In the genomic region with DNA sequence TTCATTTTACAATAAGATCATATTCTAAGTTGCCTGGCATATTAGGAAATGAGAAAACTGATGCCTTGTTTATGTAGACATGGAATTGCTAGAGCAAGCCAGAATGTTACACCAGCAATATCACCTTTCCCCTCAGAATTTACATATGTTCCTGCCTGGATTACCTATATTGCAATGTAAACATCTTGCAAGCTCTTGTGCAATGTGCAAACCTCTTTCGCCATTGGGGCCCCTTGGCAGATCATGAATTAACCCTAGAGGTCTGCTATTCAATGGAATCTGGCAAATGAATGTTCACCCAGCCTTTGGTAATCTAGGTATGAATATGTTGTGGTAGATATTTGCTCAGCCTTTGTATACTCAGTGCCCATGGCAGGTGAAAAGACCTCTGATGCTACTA, we compare ENCODE assay signal across 28 mouse cellular contexts. TPM values are rescaled to one million over a fixed set of nuclear protein-coding genes. Genes with fewer than 3 reads are reported as not detected.
A peak's percentile ranks its signal among the peaks of the same experiment; 100 is the strongest.
DNase-seq lines count a peak whose midpoint lies in the region; ATAC-seq and TF ChIP-seq lines count a peak whose summit lies in the region.
"Had no signal": no experiment of that assay in that cellular context is flagged by ENCODE, and none has a peak within 500 bp of the region (broad histone marks: within the 10 kb centered on the region; RNA-seq: fewer than 3 reads in every experiment).

No protein-coding gene starts in this region.

- no peak overlapping the region for H3K4me3 ChIP-seq in embryonic facial prominence, embryonic 14.5 days (ENCODE audit: low read depth, low read length)
- H3K4me3 ChIP-seq in embryonic facial prominence, embryonic 10.5 days = no peak overlapping the region
- no peak overlapping the region for H3K4me3 ChIP-seq in liver, postnatal 0 days (ENCODE audit: low read depth, low read length)
- no peak overlapping the region for H3K4me3 ChIP-seq in liver, embryonic 12.5 days
- H3K4me3 ChIP-seq in hindbrain, embryonic 13.5 days = no peak overlapping the region
- H3K4me3 ChIP-seq: embryonic facial prominence, embryonic 15.5 days; forebrain, embryonic 12.5 days; forebrain, embryonic 15.5 days; heart, embryonic 13.5 days; hindbrain, embryonic 15.5 days had no signal

- DNase-seq in embryonic facial prominence, embryonic 14.5 days (ENCODE audit: low spot score) = peak; percentile 0
- DNase-seq in embryonic facial prominence, embryonic 10.5 days (ENCODE audit: low spot score) = no peak
- DNase-seq in liver, postnatal 0 days = peak; percentile 25
- DNase-seq in lung, postnatal 25 days (ENCODE audit: low spot score) = peak; percentile 24
- DNase-seq in lung, postnatal 14 days = no peak
- DNase-seq: adrenal gland, adult 8-10 months; adrenal gland, postnatal 25 days; cerebellum, adult 11-12 months; cerebellum, adult 8-10 months; cerebellum, postnatal 10 days; cerebellum, postnatal 36 days; embryo, embryonic 11 days; gastrocnemius, postnatal 36 days; heart, adult 18-20 months; heart, postnatal 14 days; heart, postnatal 4 days had no signal

- TF ChIP-seq EP300 in liver, postnatal 0 days (IDR thresholded peaks at IDR 0.05; ENCODE audit: low read depth) = peak; percentile 47; the same call in 1 of the 2 replicates

- no peak overlapping the region for H3K27ac ChIP-seq in embryonic facial prominence, embryonic 14.5 days (replicated peaks; ENCODE audit: low read depth, low read length)
- H3K27ac ChIP-seq in embryonic facial prominence, embryonic 10.5 days (replicated peaks) = no peak overlapping the region
- no peak overlapping the region for H3K27ac ChIP-seq in liver, postnatal 0 days (ENCODE audit: low read depth)
- H3K27ac ChIP-seq in liver, embryonic 12.5 days = no peak overlapping the region
- H3K27ac ChIP-seq in hindbrain, embryonic 13.5 days = no peak overlapping the region
- H3K27ac ChIP-seq: embryonic facial prominence, embryonic 15.5 days; forebrain, embryonic 12.5 days; forebrain, embryonic 15.5 days; heart, embryonic 13.5 days; hindbrain, embryonic 15.5 days had no signal

- 72% methylated on average over 1 of the region's 1 CpGs for WGBS in embryonic facial prominence, embryonic 14.5 days
- 87% methylated on average over 1 of the region's 1 CpGs for WGBS in embryonic facial prominence, embryonic 10.5 days
- 51% methylated on average over 1 of the region's 1 CpGs for WGBS in liver, postnatal 0 days (ENCODE audit: insufficient replicate concordance)
- 39% methylated on average over 1 of the region's 1 CpGs for WGBS in liver, embryonic 12.5 days (ENCODE audit: insufficient replicate concordance)
- WGBS in hindbrain, embryonic 13.5 days = 70% methylated on average over 1 of the region's 1 CpGs

- H3K9ac ChIP-seq in embryonic facial prominence, embryonic 14.5 days (ENCODE audit: low read depth, low read length) = no peak overlapping the region
- H3K9ac ChIP-seq in liver, postnatal 0 days (replicated peaks) = no peak overlapping the region
- H3K9ac ChIP-seq in liver, embryonic 12.5 days = no peak overlapping the region
- H3K9ac ChIP-seq in hindbrain, embryonic 13.5 days = no peak overlapping the region
- H3K9ac ChIP-seq: embryonic facial prominence, embryonic 15.5 days; forebrain, embryonic 12.5 days; forebrain, embryonic 15.5 days; heart, embryonic 13.5 days; hindbrain, embryonic 15.5 days had no signal

- H3K9me3 ChIP-seq in embryonic facial prominence, embryonic 14.5 days (ENCODE audit: control insufficient read depth, low read length) = no peaks in the 10 kb centered on the region
- peaks cover 20% of the 10 kb centered on the region for H3K9me3 ChIP-seq in embryonic facial prominence, embryonic 10.5 days
- no peaks in the 10 kb centered on the region for H3K9me3 ChIP-seq in liver, postnatal 0 days (ENCODE audit: low read length)
- H3K9me3 ChIP-seq in liver, embryonic 12.5 days (replicated peaks) = no peaks in the 10 kb centered on the region
- H3K9me3 ChIP-seq in hindbrain, embryonic 13.5 days = peaks cover 5% of the 10 kb centered on the region
- H3K9me3 ChIP-seq: embryonic facial prominence, embryonic 15.5 days had no signal

- no peaks in the 10 kb centered on the region for H3K27me3 ChIP-seq in embryonic facial prominence, embryonic 14.5 days (replicated peaks; ENCODE audit: control insufficient read depth, insufficient read depth, low read length)
- H3K27me3 ChIP-seq in embryonic facial prominence, embryonic 10.5 days (replicated peaks; ENCODE audit: low read depth, poor library complexity, severe bottlenecking) = no peaks in the 10 kb centered on the region
- no peaks in the 10 kb centered on the region for H3K27me3 ChIP-seq in liver, postnatal 0 days (ENCODE audit: insufficient read depth, low read length)
- H3K27me3 ChIP-seq in liver, embryonic 12.5 days (replicated peaks) = no peaks in the 10 kb centered on the region
- H3K27me3 ChIP-seq in hindbrain, embryonic 13.5 days = no peaks in the 10 kb centered on the region
- H3K27me3 ChIP-seq: embryonic facial prominence, embryonic 15.5 days; forebrain, embryonic 12.5 days; forebrain, embryonic 15.5 days; heart, embryonic 13.5 days; hindbrain, embryonic 15.5 days had no signal

- ATAC-seq in embryonic facial prominence, embryonic 14.5 days (ENCODE audit: low read depth) = no peak
- ATAC-seq in liver, postnatal 0 days = no peak
- ATAC-seq in liver, embryonic 12.5 days = no peak
- no peak for ATAC-seq in hindbrain, embryonic 13.5 days (ENCODE audit: low FRiP score)
- ATAC-seq: activated CD4-positive, CD25-positive, alpha-beta regulatory T cell, adult 4 months; forebrain, embryonic 15.5 days had no signal

- no peaks in the 10 kb centered on the region for H3K4me1 ChIP-seq in embryonic facial prominence, embryonic 14.5 days (ENCODE audit: control insufficient read depth, insufficient read depth, low read length)
- H3K4me1 ChIP-seq in embryonic facial prominence, embryonic 10.5 days = no peaks in the 10 kb centered on the region
- 0 out of 2 replicates have a peak, but pooled peaks cover 3% of the 10 kb centered on the region for H3K4me1 ChIP-seq in liver, postnatal 0 days (ENCODE audit: insufficient read depth)
- no peaks in the 10 kb centered on the region for H3K4me1 ChIP-seq in liver, embryonic 12.5 days
- H3K4me1 ChIP-seq in hindbrain, embryonic 13.5 days (replicated peaks) = no peaks in the 10 kb centered on the region
- H3K4me1 ChIP-seq: embryonic facial prominence, embryonic 15.5 days; forebrain, embryonic 12.5 days; forebrain, embryonic 15.5 days; heart, embryonic 13.5 days; hindbrain, embryonic 15.5 days had no signal

- no peaks in the 10 kb centered on the region for H3K36me3 ChIP-seq in embryonic facial prominence, embryonic 14.5 days (ENCODE audit: control insufficient read depth, insufficient read depth, low read length)
- H3K36me3 ChIP-seq in embryonic facial prominence, embryonic 10.5 days (replicated peaks) = no peaks in the 10 kb centered on the region
- no peaks in the 10 kb centered on the region for H3K36me3 ChIP-seq in liver, postnatal 0 days (replicated peaks; ENCODE audit: insufficient read depth, low read length)
- H3K36me3 ChIP-seq in liver, embryonic 12.5 days = no peaks in the 10 kb centered on the region
- H3K36me3 ChIP-seq in hindbrain, embryonic 13.5 days = no peaks in the 10 kb centered on the region
- H3K36me3 ChIP-seq: embryonic facial prominence, embryonic 15.5 days; forebrain, embryonic 12.5 days; forebrain, embryonic 15.5 days; heart, embryonic 13.5 days; hindbrain, embryonic 15.5 days had no signal

- TF ChIP-seq CTCF in liver, postnatal 0 days (IDR thresholded peaks at IDR 0.05; ENCODE audit: low read depth) = no peak

- H3K4me2 ChIP-seq in embryonic facial prominence, embryonic 14.5 days (ENCODE audit: low read depth, low read length) = no peak overlapping the region
- H3K4me2 ChIP-seq in liver, postnatal 0 days (ENCODE audit: low read depth, low read length) = no peak overlapping the region
- no peak overlapping the region for H3K4me2 ChIP-seq in liver, embryonic 12.5 days
- H3K4me2 ChIP-seq in hindbrain, embryonic 13.5 days = no peak overlapping the region
- H3K4me2 ChIP-seq: embryonic facial prominence, embryonic 15.5 days; forebrain, embryonic 12.5 days; forebrain, embryonic 15.5 days; heart, embryonic 13.5 days; hindbrain, embryonic 15.5 days had no signal

RNA-seq across cellular contexts. Expression of gene Cyp2b10, which starts 47.9 kb away (rescaled TPM):
- polyA plus RNA-seq in embryonic facial prominence, embryonic 14.5 days (2014; fragmentation: Nextera tagmentation; extraction: Ambion mirVana) = not detected in 2 replicates
- polyA plus RNA-seq in embryonic facial prominence, embryonic 10.5 days (2016; fragmentation: Nextera tagmentation; extraction: Ambion mirVana) = 0.10 TPM in 1 of 2 replicates, not detected in the other
- 3.4 and 5.8 TPM in 2 replicates for polyA plus RNA-seq in liver, postnatal 0 days (2015; fragmentation: Nextera tagmentation; extraction: Ambion mirVana)
- 0.06 TPM in 1 of 2 replicates, not detected in the other for polyA plus RNA-seq in liver, embryonic 12.5 days (2016; fragmentation: Nextera tagmentation; extraction: Ambion mirVana)
- not detected in 2 replicates for polyA plus RNA-seq in hindbrain, embryonic 13.5 days (2015; fragmentation: Nextera tagmentation; extraction: Ambion mirVana)
- polyA plus RNA-seq: activated CD4-positive, CD25-positive, alpha-beta regulatory T cell, adult 4 months; brain, embryonic 14.5 days; embryonic facial prominence, embryonic 11.5 days; embryonic facial prominence, embryonic 15.5 days; forebrain, embryonic 12.5 days; forebrain, embryonic 15.5 days; heart, embryonic 13.5 days; heart, embryonic 16.5 days; hindbrain, embryonic 11.5 days; hindbrain, embryonic 15.5 days had no signal

Comparison
In these comparisons a context has a peak if more than half of its experiments do, and no peak if none do; other contexts are left out.
1. DNase-seq: peak in embryonic facial prominence, embryonic 14.5 days (single experiment), liver, postnatal 0 days (single experiment) and lung, postnatal 25 days (single experiment); none in embryonic facial prominence, embryonic 10.5 days (single experiment) and lung, postnatal 14 days (single experiment).